Mouse (Mus musculus) megakaryocyte, adult 5-6 weeks (primary cell): Measurements from ENCODE around the gene Fkbp15. TPM values are rescaled to one million over a fixed set of nuclear protein-coding genes. Genes with fewer than 3 reads are reported as not detected.

Experiments used
- total RNA-seq, 2 experiments: library from RNA; stranded (forward) in 1 of 2; stranded (reverse) in 1 of 2; fragments of 153-499, 151-499 nt in 1 of 2; fragments of 221-1000, 200-1000 nt in 1 of 2; gene quantifications; 2 replicates each; pipeline versions ENCODE4 v1.2.3 to v1.2.4; 2015 to 2017

The Fkbp15 gene
- total RNA-seq, 2 experiments from 2014 or later: 47.6 to 110 TPM

Other genes with a start within 250 kb of the Fkbp15 start
- gene Mup21, start 209.7 kb downstream of the Fkbp15 start, total RNA-seq (2015): not detected in 2 replicates
- gene Mup21, start 209.7 kb downstream of the Fkbp15 start, total RNA-seq (2017): not detected in 2 replicates
- not detected in 2 replicates for gene Zfp37, start 129.5 kb downstream of the Fkbp15 start, total RNA-seq (2015)
- not detected in 2 replicates for gene Zfp37, start 129.5 kb downstream of the Fkbp15 start, total RNA-seq (2017)
- gene Slc31a2, start 98.0 kb downstream of the Fkbp15 start, total RNA-seq (2015): 61.5 and 74.8 TPM in 2 replicates
- 49.5 and 54.3 TPM in 2 replicates for gene Slc31a2, start 98.0 kb downstream of the Fkbp15 start, total RNA-seq (2017)
- 23.2 and 26.1 TPM in 2 replicates for gene Slc31a1, start 179 bp upstream of the Fkbp15 start, total RNA-seq (2015)
- gene Slc31a1, start 179 bp upstream of the Fkbp15 start, total RNA-seq (2017): 20.7 and 25.3 TPM in 2 replicates
- 98.2 and 100 TPM in 2 replicates for gene Cdc26, start 48.1 kb upstream of the Fkbp15 start, total RNA-seq (2015)
- 71.7 and 85.0 TPM in 2 replicates for gene Cdc26, start 48.1 kb upstream of the Fkbp15 start, total RNA-seq (2017)
- 9.3 and 11.2 TPM in 2 replicates for gene Prpf4, start 48.2 kb upstream of the Fkbp15 start, total RNA-seq (2015)
- 9.2 and 11.2 TPM in 2 replicates for gene Prpf4, start 48.2 kb upstream of the Fkbp15 start, total RNA-seq (2017)
- not detected in 2 replicates for gene Rnf183, start 74.7 kb upstream of the Fkbp15 start, total RNA-seq (2015)
- not detected in 2 replicates for gene Rnf183, start 74.7 kb upstream of the Fkbp15 start, total RNA-seq (2017)
- gene Wdr31, start 110.3 kb upstream of the Fkbp15 start, total RNA-seq (2015): not detected in 2 replicates
- not detected in 2 replicates for gene Wdr31, start 110.3 kb upstream of the Fkbp15 start, total RNA-seq (2017)
- 0.57 TPM in 1 of 2 replicates, not detected in the other for gene Bspry, start 119.5 kb upstream of the Fkbp15 start, total RNA-seq (2015)
- gene Bspry, start 119.5 kb upstream of the Fkbp15 start, total RNA-seq (2017): 0.08 and 0.18 TPM in 2 replicates
- gene Hdhd3, start 142.9 kb upstream of the Fkbp15 start, total RNA-seq (2015): 0.14 TPM in 1 of 2 replicates, not detected in the other
- gene Hdhd3, start 142.9 kb upstream of the Fkbp15 start, total RNA-seq (2017): not detected in 2 replicates
- 12.5 and 16.9 TPM in 2 replicates for gene Alad, start 159.4 kb upstream of the Fkbp15 start, total RNA-seq (2015)
- gene Alad, start 159.4 kb upstream of the Fkbp15 start, total RNA-seq (2017): 5.1 and 9.2 TPM in 2 replicates
- 22.8 and 22.9 TPM in 2 replicates for gene Pole3, start 164.5 kb upstream of the Fkbp15 start, total RNA-seq (2015)
- 28.6 and 38.4 TPM in 2 replicates for gene Pole3, start 164.5 kb upstream of the Fkbp15 start, total RNA-seq (2017)
- 0.31 TPM in 1 of 2 replicates, not detected in the other for gene 4933430I17Rik, start 164.8 kb upstream of the Fkbp15 start, total RNA-seq (2015)
- gene 4933430I17Rik, start 164.8 kb upstream of the Fkbp15 start, total RNA-seq (2017): 0.26 TPM in 1 of 2 replicates, not detected in the other
- 45.0 and 51.3 TPM in 2 replicates for gene Rgs3, start 199.3 kb upstream of the Fkbp15 start, total RNA-seq (2015)
- 46.1 and 69.8 TPM in 2 replicates for gene Rgs3, start 199.3 kb upstream of the Fkbp15 start, total RNA-seq (2017)